Mouse (Mus musculus) liver, adult 2 months (tissue): ENCODE measurements around the gene Pafah1b2. TPM values are rescaled to one million over a fixed set of nuclear protein-coding genes. Genes with fewer than 3 reads are reported as not detected.
A peak's percentile ranks its signal among the peaks of the same experiment; 100 is the strongest.

Source experiments
- DNase-seq: peaks from one replicate; pipeline ENCODE4 v3.0.0-alpha.2; 2011; ENCODE audit warnings: low read depth, low spot score; ENCODE audit errors: extremely low read depth
- H3K27ac ChIP-seq: fragments of 200-500 bp; replicated peaks from 2 replicates; pipeline ENCODE4 v1.5.1; 2012; ENCODE audit warnings: low read depth, mild to moderate bottlenecking, control low read depth, inconsistent platforms, low read length; ENCODE audit not compliant: insufficient read depth
- H3K27me3 ChIP-seq: fragments of 200-500 bp; 2 replicates; pipeline ENCODE4 v1.6.1; 2012; ENCODE audit warnings: mild to moderate bottlenecking, moderate library complexity, low read length, inconsistent platforms; ENCODE audit not compliant: control insufficient read depth, insufficient read depth
- H3K36me3 ChIP-seq: fragments of 200-500 bp; 2 replicates; pipeline ENCODE4 v1.6.1; 2012; ENCODE audit warnings: low read length, inconsistent platforms; ENCODE audit not compliant: control insufficient read depth, insufficient read depth
- H3K4me1 ChIP-seq: fragments of 200-500 bp; 2 replicates; pipeline ENCODE4 v1.6.1; 2011; ENCODE audit warnings: low read length; ENCODE audit not compliant: control insufficient read depth, insufficient read depth
- H3K4me3 ChIP-seq: fragments of 200-500 bp; 2 replicates; pipeline ENCODE4 v1.5.1; 2011; ENCODE audit warnings: low read depth, mild to moderate bottlenecking, control low read depth, low read length, moderate library complexity; ENCODE audit not compliant: insufficient read depth
- H3K79me2 ChIP-seq: fragments of 200-500 bp; 2 replicates; pipeline ENCODE4 v1.6.1; 2012; ENCODE audit warnings: inconsistent platforms, mild to moderate bottlenecking, low read length, moderate library complexity; ENCODE audit not compliant: control insufficient read depth, insufficient read depth
- H3K9ac ChIP-seq: fragments of 200-500 bp; 2 replicates; pipeline ENCODE4 v1.6.1; 2012; ENCODE audit warnings: low read depth, mild to moderate bottlenecking, control low read depth, inconsistent platforms, low read length
- CTCF ChIP-seq: fragments of 200-500 bp; IDR thresholded peaks from 2 replicates; pipeline ENCODE4 v1.5.1; 2011; ENCODE audit warnings: low read depth, low read length, control low read depth
- POLR2A ChIP-seq: fragments of 200-500 bp; IDR thresholded peaks from 2 replicates; pipeline ENCODE4 v1.6.1; 2011; ENCODE audit warnings: low read length, control low read depth; ENCODE audit not compliant: insufficient read depth; ENCODE audit errors: extremely low read depth
- WGBS: fragments of 180-500 bp; shearing (Covaris S2); methylation state at CpG from one replicate; pipeline ENCODE4 v1.1.7; 2018; 5-methylcytosine and 5-hydroxymethylcytosine counted together
- polyA plus RNA-seq: library from polyadenylated mRNA; depleted of rRNA; stranded (reverse); fragments of >200 nt; gene quantifications from 2 replicates; pipeline ENCODE4 v1.2.3, GENCODE M21; 2012
- total RNA-seq: library from RNA; depleted of rRNA; stranded (reverse); fragments of >200 nt; gene quantifications from 2 replicates; pipeline ENCODE4 v1.2.3, GENCODE M21; 2014

Gene Pafah1b2
- total and polyA plus RNA-seq, 2 experiments, result 14.2 to 14.8 TPM

GRCm38 (mm10) chr9:46050203-46050602 lies 37.7 kb upstream of the Pafah1b2 start:
- peak; percentile 73 for DNase-seq
- WGBS, result 35% methylated on average over 8 of the region's 8 CpGs

GRCm38 (mm10) chr9:46049525-46049924 lies 37.0 kb upstream of the Pafah1b2 start:
- TF ChIP-seq POLR2A (no peak), CTCF (no peak)
- no peaks in the 10 kb centered on the region for H3K27me3 ChIP-seq
- H3K36me3 ChIP-seq, result no peaks in the 10 kb centered on the region
- H3K79me2 ChIP-seq, result peaks cover 54% of the 10 kb centered on the region
- DNase-seq, result peak; percentile 45
- H3K27ac ChIP-seq, result peak overlapping the region; percentile 5; the same call in 1 of the 2 replicates
- H3K9ac ChIP-seq, result no peak overlapping the region
- H3K4me3 ChIP-seq, result no peak overlapping the region
- H3K4me1 ChIP-seq, result peaks cover 30% of the 10 kb centered on the region
- WGBS, result 44% methylated on average over 7 of the region's 7 CpGs

More at GRCm38 (mm10) chr9:46050203-46050602, 37.7 kb upstream of the Pafah1b2 start:
- Histone ChIP-seq H3K36me3 (no peaks in the 10 kb centered on the region), H3K9ac (no peak overlapping the region), H3K27me3 (no peaks in the 10 kb centered on the region), H3K4me1 (peaks cover 30% of the 10 kb centered on the region), H3K27ac (peak overlapping the region; percentile 35; the same call in 1 of the 2 replicates), H3K79me2 (peaks cover 50% of the 10 kb centered on the region), H3K4me3 (no peak overlapping the region)
- no peak for TF ChIP-seq CTCF
- TF ChIP-seq POLR2A, result no peak

GRCm38 (mm10) chr9:46046724-46047517 lies 34.4 kb upstream of the Pafah1b2 start:
- no peaks in the 10 kb centered on the region for H3K27me3 ChIP-seq
- 94% methylated on average over 11 of the region's 11 CpGs for WGBS
- no peak for DNase-seq
- peaks cover 50% of the 10 kb centered on the region for H3K79me2 ChIP-seq
- no peaks in the 10 kb centered on the region for H3K36me3 ChIP-seq
- H3K27ac ChIP-seq, result no peak overlapping the region
- H3K9ac ChIP-seq, result no peak overlapping the region
- H3K4me3 ChIP-seq, result no peak overlapping the region
- TF ChIP-seq CTCF, result no peak
- TF ChIP-seq POLR2A, result no peak
- peaks cover 20% of the 10 kb centered on the region for H3K4me1 ChIP-seq

GRCm38 (mm10) chr9:46043626-46044025 lies 31.1 kb upstream of the Pafah1b2 start:
- H3K4me3 ChIP-seq, result no peak overlapping the region
- H3K4me1 ChIP-seq, result no peaks in the 10 kb centered on the region; the same call in none of the 2 replicates
- TF ChIP-seq CTCF (no peak), POLR2A (no peak)
- H3K79me2 ChIP-seq, result peaks cover 57% of the 10 kb centered on the region
- H3K36me3 ChIP-seq, result peaks cover 2% of the 10 kb centered on the region; the same call in 1 of the 2 replicates
- no peaks in the 10 kb centered on the region for H3K27me3 ChIP-seq
- no peak overlapping the region for H3K9ac ChIP-seq
- WGBS, result 96% methylated on average over 8 of the region's 8 CpGs
- no peak for DNase-seq
- H3K27ac ChIP-seq, result no peak overlapping the region

GRCm38 (mm10) chr9:46042387-46042786 lies 29.9 kb upstream of the Pafah1b2 start:
- peaks cover 64% of the 10 kb centered on the region for H3K79me2 ChIP-seq
- no peak overlapping the region for H3K27ac ChIP-seq
- H3K36me3 ChIP-seq, result peaks cover 2% of the 10 kb centered on the region; the same call in 1 of the 2 replicates
- no peak overlapping the region for H3K4me3 ChIP-seq
- TF ChIP-seq POLR2A, result no peak
- TF ChIP-seq CTCF, result no peak
- no peak overlapping the region for H3K9ac ChIP-seq
- H3K4me1 ChIP-seq, result no peaks in the 10 kb centered on the region; the same call in 1 of the 2 replicates
- DNase-seq, result no peak
- H3K27me3 ChIP-seq, result no peaks in the 10 kb centered on the region
- 88% methylated on average over 3 of the region's 3 CpGs for WGBS

- Histone ChIP-seq H3K9ac (no peak overlapping the region), H3K27ac (no peak overlapping the region), H3K79me2 (peaks cover 63% of the 10 kb centered on the region), H3K4me3 (no peak overlapping the region), H3K4me1 (no peaks in the 10 kb centered on the region; the same call in 1 of the 2 replicates), H3K36me3 (peaks cover 2% of the 10 kb centered on the region; the same call in 1 of the 2 replicates), H3K27me3 (no peaks in the 10 kb centered on the region)
- TF ChIP-seq CTCF (no peak), POLR2A (no peak)
- 29% methylated on average over 2 of the region's 2 CpGs for WGBS
- no peak for DNase-seq
These were observed 28.7 kb upstream of the Pafah1b2 start for GRCm38 (mm10) chr9:46041186-46041585.
